Mouse (Mus musculus) lung, postnatal 36 days (tissue): ENCODE measurements at regions not wholly inside any gene's neighbourhood (a gene's known extent, or its start where the extent isn't known, plus 50 kb on each side); places are given as distances from the start of the nearest gene placed in this dataset.
A peak's percentile ranks its signal among the peaks of the same experiment; 100 is the strongest.

Source experiments
- DNase-seq: peaks from one replicate; pipeline ENCODE4 v3.0.0; 2022; ENCODE audit warnings: mixed read lengths

DNA sequence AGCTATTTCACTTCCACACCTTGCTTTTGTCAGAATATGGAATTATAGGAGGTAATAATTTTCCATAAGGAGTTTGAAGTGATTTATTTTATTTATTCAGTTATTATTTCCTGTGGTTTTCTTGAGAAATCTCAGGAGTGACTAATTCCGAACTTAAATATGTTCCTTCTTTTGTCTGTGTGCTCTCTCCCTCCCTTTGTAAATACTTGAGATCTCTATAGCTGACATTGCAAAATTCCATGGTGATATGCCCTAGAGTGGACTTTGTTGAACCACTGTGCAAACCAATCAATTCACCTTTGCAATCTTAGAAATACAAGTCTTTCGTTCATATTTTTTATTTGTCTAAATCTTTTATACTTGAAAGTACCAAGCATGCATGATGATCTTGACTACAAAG, 478.8 kb upstream of the Gm9747 start:
- DNase-seq: peak; percentile 31

- DNase-seq: no peak
These were observed 477.6 kb upstream of the Gm9747 start for GRCm38 (mm10) chr1:81755281-81755680.

- no peak for DNase-seq
These were observed 477.2 kb upstream of the Gm9747 start for GRCm38 (mm10) chr1:81755694-81756093.

DNA sequence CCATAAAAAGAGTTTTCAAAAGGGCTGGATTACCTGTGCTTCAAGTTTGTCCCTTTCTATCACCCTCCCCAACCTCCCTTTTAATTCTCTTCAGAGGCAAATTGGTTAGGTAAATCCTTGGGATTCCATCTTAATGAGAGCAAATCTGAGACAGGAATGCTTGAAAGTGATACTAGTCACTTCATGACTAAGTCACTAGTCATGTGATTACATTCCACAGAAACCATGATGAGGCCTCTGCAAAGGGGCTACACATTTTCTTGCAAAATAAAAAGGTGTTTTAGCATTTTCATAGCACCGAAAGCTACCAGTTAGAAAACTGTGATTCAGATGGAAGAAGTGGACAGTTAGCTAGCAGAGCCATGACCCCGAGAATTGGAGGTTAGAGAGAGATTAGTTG, 473.0 kb upstream of the Gm9747 start:
- no peak for DNase-seq

GRCm38 (mm10) chr1:81771704-81772103, 461.2 kb upstream of the Gm9747 start:
- DNase-seq: no peak

DNA sequence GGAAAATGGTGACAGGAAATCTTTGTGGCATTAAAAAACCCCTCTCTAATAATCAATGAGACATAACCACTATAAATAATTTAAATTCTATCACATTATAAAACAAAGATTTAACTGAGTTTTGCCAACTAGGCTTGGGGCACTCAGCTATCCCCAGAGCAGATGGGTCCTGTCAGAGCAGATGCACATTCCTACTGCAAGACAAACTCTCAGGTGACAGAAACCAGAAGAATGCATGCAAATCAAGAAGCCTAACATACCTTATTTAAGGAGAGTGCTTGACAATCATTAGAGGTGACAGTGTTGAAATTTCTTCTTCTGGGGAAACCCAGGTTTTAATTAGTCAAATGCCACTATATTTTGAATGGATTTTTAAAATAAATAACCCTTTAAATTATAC, 452.3 kb upstream of the Gm9747 start:
- DNase-seq: no peak

GRCm38 (mm10) chr1:81784305-81784704, 448.6 kb upstream of the Gm9747 start:
- no peak for DNase-seq

GRCm38 (mm10) chr1:81794771-81795170, 438.1 kb upstream of the Gm9747 start:
- no peak for DNase-seq

DNA sequence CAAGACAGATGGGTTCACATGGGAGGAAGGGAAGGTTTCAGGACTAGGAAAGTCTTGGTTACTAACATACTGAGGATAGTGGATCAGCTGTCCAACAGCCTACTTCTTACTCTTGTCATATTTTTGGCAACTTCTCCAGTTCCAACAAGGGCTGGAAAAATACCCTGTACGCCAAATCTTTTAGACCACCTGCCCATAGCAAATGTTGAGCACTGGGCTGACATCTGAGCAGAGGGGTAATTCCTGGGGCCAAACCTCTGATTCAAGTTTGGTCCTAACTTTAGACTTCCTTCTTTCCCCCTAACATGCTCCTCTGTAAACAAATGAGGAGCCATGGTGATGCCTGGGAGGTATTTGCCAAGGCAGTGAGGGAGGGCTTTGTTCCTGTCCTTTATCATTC, 437.5 kb upstream of the Gm9747 start:
- no peak for DNase-seq

- no peak for DNase-seq
These were observed 421.3 kb upstream of the Gm9747 start for GRCm38 (mm10) chr1:81811591-81811990.

DNA sequence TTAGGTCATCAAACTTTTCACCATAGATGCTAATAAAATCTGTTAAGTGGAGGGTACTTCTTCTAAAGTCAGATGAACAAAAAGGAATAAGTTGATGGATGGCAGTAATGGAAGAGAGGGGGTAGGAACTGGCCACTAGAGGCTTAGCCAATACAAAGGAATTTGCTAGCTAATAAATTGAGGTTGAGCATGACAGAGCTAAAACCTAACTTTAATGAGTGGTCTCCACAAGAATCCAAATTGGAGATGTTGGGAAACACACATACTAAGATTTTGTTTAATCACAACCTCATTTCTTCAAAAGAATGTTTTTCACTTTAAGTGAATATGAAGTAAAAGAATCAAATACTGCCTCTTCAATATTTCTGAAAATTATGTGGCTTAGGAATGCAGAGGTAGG, 414.0 kb upstream of the Gm9747 start:
- no peak for DNase-seq

DNA sequence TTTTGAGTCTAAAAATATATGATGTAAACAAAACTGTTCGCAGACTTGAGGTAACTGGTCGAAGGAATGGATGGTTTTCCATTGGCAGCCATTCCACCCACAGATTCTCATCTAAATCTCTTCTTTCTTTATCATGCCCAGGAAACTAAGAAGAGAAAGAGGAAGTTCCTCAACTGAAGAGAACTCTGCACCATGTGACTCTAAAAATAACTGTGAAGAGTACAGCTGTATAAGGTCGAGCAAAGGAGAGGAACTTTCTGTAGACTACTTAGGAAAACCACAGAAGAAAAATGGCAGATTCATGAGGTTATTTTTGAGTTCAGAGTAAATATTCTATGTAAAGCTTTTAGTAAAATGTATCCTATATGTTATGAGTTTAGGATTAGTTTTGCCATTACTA, 390.9 kb upstream of the Gm9747 start:
- DNase-seq: no peak

DNA sequence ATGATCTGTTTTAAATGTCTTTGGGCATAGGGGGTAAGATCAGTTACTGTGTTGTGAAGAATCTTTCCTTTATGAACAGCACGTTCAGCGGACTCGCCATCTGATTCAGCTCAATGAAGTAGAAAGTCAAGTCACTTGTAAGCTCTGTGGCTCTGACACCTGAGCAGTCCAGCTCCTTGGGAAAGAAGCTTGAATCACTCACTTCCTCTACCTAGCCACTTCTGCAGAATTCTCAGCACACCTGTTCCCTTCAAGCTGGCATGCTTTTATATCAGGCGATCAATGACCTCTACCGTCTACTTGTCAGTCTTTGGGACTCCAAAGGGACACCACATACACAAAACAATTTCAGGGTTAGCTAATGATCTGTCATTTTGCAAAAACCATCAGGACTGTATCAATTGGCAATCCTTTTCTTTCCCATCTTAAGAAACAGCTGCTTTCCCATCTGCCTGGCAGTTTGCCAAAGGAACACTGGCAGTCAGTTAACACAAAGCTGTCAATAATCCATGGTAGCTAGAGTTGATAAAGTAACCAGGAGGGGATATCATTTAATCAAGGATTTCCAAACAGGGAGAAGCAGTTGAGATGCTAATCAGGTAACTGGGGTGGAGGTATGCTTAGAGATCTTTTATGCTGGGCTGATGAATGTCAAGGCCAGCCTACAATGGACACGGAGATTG, 382.3 kb upstream of the Gm9747 start:
- DNase-seq: peak; percentile 6

DNA sequence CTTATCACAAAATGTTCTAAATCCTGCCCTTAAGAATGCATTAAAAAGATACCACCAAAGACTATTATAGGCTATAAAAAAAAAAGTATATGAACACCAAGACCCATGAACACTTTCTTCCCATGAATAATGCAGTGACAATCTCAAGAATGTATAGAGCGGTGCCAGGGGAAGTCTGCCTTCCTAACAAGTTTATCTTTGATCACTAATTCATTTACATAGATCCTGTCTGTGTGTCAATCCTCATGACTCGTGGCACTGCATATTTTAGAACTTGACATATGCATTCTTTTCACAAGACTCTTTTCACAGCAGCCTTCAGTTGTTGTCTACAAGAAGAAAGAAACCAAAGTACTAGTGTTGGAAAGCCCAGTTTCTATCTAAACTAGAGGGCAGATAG, 373.4 kb upstream of the Gm9747 start:
- DNase-seq: no peak

DNA sequence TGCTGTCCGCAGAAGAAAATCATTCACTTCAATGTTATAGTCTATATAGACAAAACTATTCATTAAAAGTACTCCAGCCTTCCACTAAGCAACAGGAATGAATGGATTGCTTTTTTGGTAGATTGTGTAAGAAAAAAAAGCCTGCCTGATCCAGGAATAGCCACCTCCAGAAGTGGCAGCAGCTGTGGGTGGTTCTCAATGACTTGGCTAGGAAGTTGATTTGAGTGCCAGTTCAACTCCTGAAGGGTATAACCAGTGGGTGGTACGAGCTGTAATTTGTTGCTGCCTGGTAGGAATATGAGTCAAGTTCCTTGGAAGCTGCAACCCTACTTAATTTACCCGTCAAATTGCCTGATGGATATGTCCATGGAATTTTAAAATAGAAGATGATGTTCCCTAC, 368.3 kb upstream of the Gm9747 start:
- DNase-seq: no peak

GRCm38 (mm10) chr1:81886940-81887531, 345.9 kb upstream of the Gm9747 start:
- no peak for DNase-seq

GRCm38 (mm10) chr1:81897241-81897640, 335.7 kb upstream of the Gm9747 start:
- no peak for DNase-seq

- DNase-seq: peak; percentile 24
These were observed 332.1 kb upstream of the Gm9747 start for GRCm38 (mm10) chr1:81900843-81901242.

- DNase-seq: peak; percentile 17
These were observed 328.9 kb upstream of the Gm9747 start for GRCm38 (mm10) chr1:81904056-81904455.

DNA sequence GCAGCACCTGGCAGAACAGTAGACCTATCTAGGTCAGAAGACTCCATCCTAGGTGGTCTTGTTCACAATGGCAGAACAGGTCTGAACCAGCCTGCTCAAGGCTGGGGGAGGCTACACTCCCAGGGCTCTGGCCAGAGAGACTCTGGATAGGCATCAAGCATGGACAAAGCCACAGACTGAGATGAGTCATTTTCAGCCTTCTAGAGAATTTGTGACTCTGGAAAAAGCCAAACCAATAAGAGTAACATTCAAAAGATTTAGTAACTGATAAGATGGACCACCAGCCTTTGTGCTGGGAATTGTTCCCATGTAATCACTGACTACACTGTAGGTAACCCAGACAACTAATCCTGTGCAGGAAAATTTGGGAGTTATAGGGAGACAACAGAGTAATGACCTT, 320.3 kb upstream of the Gm9747 start:
- DNase-seq: no peak

GRCm38 (mm10) chr1:81913561-81913964, 319.3 kb upstream of the Gm9747 start:
- no peak for DNase-seq

- no peak for DNase-seq
These were observed 316.1 kb upstream of the Gm9747 start for GRCm38 (mm10) chr1:81916840-81917239.

- DNase-seq: no peak
These were observed 305.2 kb upstream of the Gm9747 start for GRCm38 (mm10) chr1:81927721-81928120.

- DNase-seq: no peak
These were observed 299.8 kb upstream of the Gm9747 start for GRCm38 (mm10) chr1:81933064-81933463.

- no peak for DNase-seq
These were observed 287.7 kb upstream of the Gm9747 start for GRCm38 (mm10) chr1:81945236-81945635.
